Mouse (Mus musculus): Measurements from ENCODE around the gene Erbb3. TPM values are rescaled to one million over a fixed set of nuclear protein-coding genes. Genes with fewer than 3 reads are reported as not detected.

The Erbb3 gene
- total and polyA plus RNA-seq, 2 experiments from 2014 or later: 0.41 to 1.3 TPM

GRCm38 (mm10) chr10:128547361-128548032, 42.0 kb downstream of the Erbb3 start, which contains the start of gene Zc3h10:
Gene Zc3h10, minus strand, starts transcription at chr10:128547774.
- Histone ChIP-seq H3K4me2 (ENCODE audit: low read depth) (peak within 1 kb of the TSS; percentile 84), H3K9me3 (ENCODE audit: low read length) (no peaks in the 10 kb centered on the region), H3K4me1 (ENCODE audit: insufficient read depth) (peaks cover 7% of the 10 kb centered on the region; the same call in 1 of the 2 replicates), H3K27me3 (ENCODE audit: insufficient read depth, low read length) (no peaks in the 10 kb centered on the region), H3K27ac (ENCODE audit: low read depth, low read length) (peak within 1 kb of the TSS; percentile 99), H3K4me3 (ENCODE audit: low read depth, low read length) (peak within 1 kb of the TSS; percentile 74), H3K9ac (peak within 1 kb of the TSS; percentile 92), H3K36me3 (ENCODE audit: insufficient read depth) (peaks cover 31% of the 10 kb centered on the region)
- DNase-seq: peak; percentile 97
- ATAC-seq: peak; percentile 92
- under 1% methylated on average over 48 of the region's 50 CpGs for WGBS
- peak; percentile 73 for TF ChIP-seq CTCF (IDR thresholded peaks at IDR 0.05; ENCODE audit: low read depth)

- peak overlapping the region; percentile 84 for H3K4me2 ChIP-seq (ENCODE audit: low read depth)
- no peaks in the 10 kb centered on the region for H3K9me3 ChIP-seq (ENCODE audit: low read length)
- DNase-seq (no peak), ATAC-seq (no peak)
- 22% methylated on average over 7 of the region's 7 CpGs for WGBS
- H3K4me1 ChIP-seq (ENCODE audit: insufficient read depth): peaks cover 7% of the 10 kb centered on the region; the same call in 1 of the 2 replicates
- TF ChIP-seq CTCF (IDR thresholded peaks at IDR 0.05; ENCODE audit: low read depth): no peak
- H3K4me3 ChIP-seq (ENCODE audit: low read depth, low read length): peak overlapping the region; percentile 74
- H3K27ac ChIP-seq (ENCODE audit: low read depth, low read length): peak overlapping the region; percentile 92
- peaks cover 31% of the 10 kb centered on the region for H3K36me3 ChIP-seq (ENCODE audit: insufficient read depth)
- peak overlapping the region; percentile 67 for H3K9ac ChIP-seq
- H3K27me3 ChIP-seq (ENCODE audit: insufficient read depth, low read length): no peaks in the 10 kb centered on the region
Observed at GRCm38 (mm10) chr10:128546787-128547186, 42.7 kb downstream of the Erbb3 start.

GRCm38 (mm10) chr10:128546361-128546760, 43.1 kb downstream of the Erbb3 start:
- Histone ChIP-seq H3K4me1 (ENCODE audit: insufficient read depth) (peaks cover 7% of the 10 kb centered on the region; the same call in 1 of the 2 replicates), H3K27me3 (ENCODE audit: insufficient read depth, low read length) (no peaks in the 10 kb centered on the region), H3K4me3 (ENCODE audit: low read depth, low read length) (peak overlapping the region; percentile 74), H3K36me3 (ENCODE audit: insufficient read depth) (peaks cover 31% of the 10 kb centered on the region), H3K9ac (peak overlapping the region; percentile 67), H3K27ac (ENCODE audit: low read depth, low read length) (peak overlapping the region; percentile 92; the same call in 1 of the 2 replicates), H3K9me3 (ENCODE audit: low read length) (no peaks in the 10 kb centered on the region), H3K4me2 (ENCODE audit: low read depth) (peak overlapping the region; percentile 84)
- TF ChIP-seq CTCF (IDR thresholded peaks at IDR 0.05; ENCODE audit: low read depth): peak; percentile 79
- peak; percentile 66 for DNase-seq
- no peak for ATAC-seq
- 12% methylated on average over 4 of the region's 4 CpGs for WGBS

GRCm38 (mm10) chr10:128545570-128545898, 43.9 kb downstream of the Erbb3 start:
- 84% methylated on average over 3 of the region's 3 CpGs for WGBS

GRCm38 (mm10) chr10:128544674-128545569, 44.5 kb downstream of the Erbb3 start:
- H3K4me2 ChIP-seq (ENCODE audit: low read depth): no peak overlapping the region
- no peak overlapping the region for H3K27ac ChIP-seq (ENCODE audit: low read depth, low read length)
- no peak overlapping the region for H3K9ac ChIP-seq
- no peak for TF ChIP-seq CTCF (IDR thresholded peaks at IDR 0.05; ENCODE audit: low read depth)
- 96% methylated on average over 37 of the region's 37 CpGs for WGBS
- H3K36me3 ChIP-seq (ENCODE audit: insufficient read depth): peaks cover 31% of the 10 kb centered on the region
- no peak for DNase-seq
- H3K4me3 ChIP-seq (ENCODE audit: low read depth, low read length): no peak overlapping the region
- peaks cover 7% of the 10 kb centered on the region; the same call in 1 of the 2 replicates for H3K4me1 ChIP-seq (ENCODE audit: insufficient read depth)
- no peaks in the 10 kb centered on the region for H3K27me3 ChIP-seq (ENCODE audit: insufficient read depth, low read length)
- no peak for ATAC-seq
- no peaks in the 10 kb centered on the region for H3K9me3 ChIP-seq (ENCODE audit: low read length)

More at GRCm38 (mm10) chr10:128545570-128545898, 43.9 kb downstream of the Erbb3 start:
- no peaks in the 10 kb centered on the region for H3K27me3 ChIP-seq (ENCODE audit: insufficient read depth, low read length)
- no peak overlapping the region for H3K4me2 ChIP-seq (ENCODE audit: low read depth)
- no peaks in the 10 kb centered on the region for H3K9me3 ChIP-seq (ENCODE audit: low read length)
- H3K27ac ChIP-seq (ENCODE audit: low read depth, low read length): no peak overlapping the region
- H3K4me3 ChIP-seq (ENCODE audit: low read depth, low read length): no peak overlapping the region
- peaks cover 31% of the 10 kb centered on the region for H3K36me3 ChIP-seq (ENCODE audit: insufficient read depth)
- no peak for TF ChIP-seq CTCF (IDR thresholded peaks at IDR 0.05; ENCODE audit: low read depth)
- DNase-seq: no peak
- H3K9ac ChIP-seq: no peak overlapping the region
- ATAC-seq: no peak
- peaks cover 7% of the 10 kb centered on the region; the same call in 1 of the 2 replicates for H3K4me1 ChIP-seq (ENCODE audit: insufficient read depth)

- Histone ChIP-seq H3K27me3 (ENCODE audit: insufficient read depth, low read length) (no peaks in the 10 kb centered on the region), H3K9me3 (ENCODE audit: low read length) (no peaks in the 10 kb centered on the region), H3K4me3 (ENCODE audit: low read depth, low read length) (no peak overlapping the region), H3K36me3 (ENCODE audit: insufficient read depth) (peaks cover 31% of the 10 kb centered on the region), H3K4me2 (ENCODE audit: low read depth) (no peak overlapping the region), H3K9ac (no peak overlapping the region), H3K27ac (ENCODE audit: low read depth, low read length) (no peak overlapping the region), H3K4me1 (ENCODE audit: insufficient read depth) (peaks cover 7% of the 10 kb centered on the region; the same call in 1 of the 2 replicates)
- TF ChIP-seq CTCF (IDR thresholded peaks at IDR 0.05; ENCODE audit: low read depth): no peak
- no peak for ATAC-seq
- no peak for DNase-seq
- WGBS: 97% methylated on average over 15 of the region's 15 CpGs
Observed at GRCm38 (mm10) chr10:128544151-128544657, 45.2 kb downstream of the Erbb3 start.

All from forebrain, postnatal 0 days (tissue).